Mouse (Mus musculus): ENCODE measurements around the gene Ptprm.
"Not testable (repeated sequence)": the region's sequence is repeated elsewhere in the genome, so short reads cannot be mapped to it uniquely, and the experiment has no call there.

Ptprm gene

DNA sequence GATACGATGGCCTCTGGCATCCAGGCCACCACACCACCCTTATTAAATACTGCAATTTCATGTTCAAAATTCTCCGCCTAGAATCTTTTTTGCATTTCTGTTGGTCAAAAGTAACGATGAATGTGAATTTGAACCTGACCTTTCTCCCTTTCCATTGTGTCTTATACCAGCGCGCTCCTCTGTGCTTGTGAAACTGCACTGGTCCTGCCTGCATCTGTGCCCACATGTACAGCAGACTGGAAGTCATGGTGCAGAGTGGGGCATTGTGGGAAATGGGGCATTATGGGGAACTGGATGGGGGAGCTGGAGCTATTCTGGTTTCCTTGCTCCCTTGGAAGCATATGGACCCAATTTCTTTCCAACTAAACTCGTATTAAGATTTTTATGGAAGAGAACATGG, 462.3 kb downstream of the Ptprm start:
- intact Hi-C loops (cut with DNase I): no loop called here

- intact Hi-C loops (cut with DNase I): no loop called here
Measured at GRCm38 (mm10) chr17:66891067-66891862, 463.0 kb downstream of the Ptprm start.

DNA sequence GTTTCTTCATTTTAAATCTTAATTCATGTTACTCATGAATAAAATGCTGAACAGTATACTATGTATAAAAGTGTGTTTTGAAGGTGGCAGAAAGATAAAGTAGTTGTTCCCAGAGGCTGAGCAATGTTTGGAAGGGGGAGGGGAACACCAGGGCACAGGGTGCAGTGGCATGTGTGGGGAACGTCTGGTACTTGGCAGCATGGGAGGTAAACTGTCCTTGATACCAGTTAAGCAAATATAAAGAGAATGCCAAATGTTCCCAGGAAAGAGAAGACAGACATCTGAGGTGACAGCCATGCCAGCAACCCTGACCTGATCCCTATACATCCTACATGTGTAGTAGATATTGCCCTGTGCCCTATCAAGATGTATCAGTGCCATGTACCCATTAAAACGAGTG, 472.0 kb downstream of the Ptprm start:
- intact Hi-C loops (cut with DNase I): no loop called here

DNA sequence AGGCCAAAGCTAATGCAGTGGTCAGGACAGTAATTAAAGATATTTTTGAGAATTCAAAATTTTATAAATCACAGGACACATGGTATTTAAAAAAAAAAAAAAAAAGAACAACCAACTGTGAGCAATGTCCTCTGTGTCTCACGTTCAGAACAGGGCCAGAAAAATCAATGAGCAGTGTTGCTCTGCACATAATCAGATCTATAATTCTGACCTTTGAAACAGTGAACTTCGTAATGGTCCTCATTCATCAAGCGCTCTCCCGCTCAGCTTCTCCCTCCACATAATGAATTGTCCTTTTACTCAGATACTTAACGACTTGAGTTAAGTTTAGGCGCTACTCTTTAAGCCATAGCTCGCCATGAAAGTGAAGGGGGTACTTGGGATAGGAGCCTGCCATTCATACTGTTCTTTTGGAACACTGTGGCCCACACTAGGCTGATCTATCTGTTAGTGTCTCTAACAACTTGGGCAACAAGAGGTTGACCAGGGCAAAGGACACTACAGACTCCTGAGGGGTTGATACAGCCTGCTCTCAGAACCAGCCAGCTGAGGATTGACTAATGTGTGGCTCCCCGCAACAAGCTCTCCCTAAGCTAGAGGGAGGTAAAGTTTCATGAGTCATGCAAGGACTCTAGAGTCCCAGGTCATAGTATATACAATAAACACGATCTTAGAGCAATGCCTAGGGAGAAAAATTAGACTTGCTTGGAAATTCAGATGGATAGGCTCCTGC, 473.1 kb downstream of the Ptprm start:
- intact Hi-C loops (cut with DNase I): no loop called here

DNA sequence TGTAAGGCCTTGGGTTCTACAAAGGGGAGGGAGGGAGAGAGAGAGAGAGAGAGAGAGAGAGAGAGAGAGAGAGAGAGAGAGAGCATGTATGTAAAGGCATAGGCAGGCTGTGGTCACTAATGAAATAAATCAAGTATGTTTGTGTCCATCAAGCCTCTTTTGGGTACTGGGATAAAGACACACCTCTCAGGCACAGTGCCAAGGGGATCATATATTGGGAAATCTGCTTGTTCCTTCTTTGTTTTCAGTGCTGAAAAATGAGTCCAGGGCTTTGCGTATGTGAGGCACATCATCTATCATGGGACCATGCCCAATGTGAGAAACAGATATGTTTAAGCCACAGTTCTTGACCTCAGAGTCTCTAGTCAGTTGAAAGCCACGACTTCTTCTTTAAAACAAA, 475.1 kb downstream of the Ptprm start:
- intact Hi-C loops (cut with DNase I): no loop called here

GRCm38 (mm10) chr17:66877582-66877981, 476.7 kb downstream of the Ptprm start:
- intact Hi-C loops (cut with DNase I): no loop called here

DNA sequence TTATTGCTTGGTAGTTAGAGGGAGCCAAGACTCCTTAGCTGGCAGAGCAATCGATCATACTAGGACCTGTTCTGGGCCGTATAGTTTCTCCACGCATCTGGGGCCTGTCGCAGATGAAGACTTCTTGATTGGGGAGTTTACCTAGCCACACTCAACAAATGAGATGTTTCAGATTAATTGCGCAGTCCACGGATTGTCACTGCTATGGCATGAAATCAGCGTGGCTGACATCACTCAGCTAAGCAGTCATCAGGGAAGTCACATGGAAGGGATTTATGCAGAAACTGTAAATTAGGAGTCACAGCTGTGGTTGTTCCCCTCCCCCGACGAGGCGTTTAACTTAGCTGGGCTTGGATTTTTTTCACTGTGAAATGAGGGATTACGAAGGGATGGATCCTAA, 479.4 kb downstream of the Ptprm start:
- intact Hi-C loops (cut with DNase I): no loop called here

DNA sequence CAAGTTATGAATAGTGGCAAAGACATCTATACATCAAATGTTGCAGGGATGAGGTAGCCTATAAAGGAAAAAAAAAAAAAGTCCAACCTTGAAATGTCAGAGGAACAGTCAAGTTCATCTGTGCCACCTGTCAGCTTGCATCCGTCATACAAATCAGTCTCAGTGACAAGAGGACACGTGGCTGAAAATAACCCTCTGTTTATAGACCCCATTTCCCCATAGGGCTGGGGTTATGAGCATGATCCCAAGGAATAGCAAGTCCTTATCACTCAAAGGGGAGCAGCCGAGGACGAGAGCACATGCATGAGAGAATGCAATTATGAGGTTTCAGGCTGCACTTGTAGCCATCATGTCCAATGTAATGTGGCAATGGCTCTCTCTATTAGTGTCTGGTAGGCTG, 482.9 kb downstream of the Ptprm start:
- intact Hi-C loops (cut with DNase I): no loop called here

DNA sequence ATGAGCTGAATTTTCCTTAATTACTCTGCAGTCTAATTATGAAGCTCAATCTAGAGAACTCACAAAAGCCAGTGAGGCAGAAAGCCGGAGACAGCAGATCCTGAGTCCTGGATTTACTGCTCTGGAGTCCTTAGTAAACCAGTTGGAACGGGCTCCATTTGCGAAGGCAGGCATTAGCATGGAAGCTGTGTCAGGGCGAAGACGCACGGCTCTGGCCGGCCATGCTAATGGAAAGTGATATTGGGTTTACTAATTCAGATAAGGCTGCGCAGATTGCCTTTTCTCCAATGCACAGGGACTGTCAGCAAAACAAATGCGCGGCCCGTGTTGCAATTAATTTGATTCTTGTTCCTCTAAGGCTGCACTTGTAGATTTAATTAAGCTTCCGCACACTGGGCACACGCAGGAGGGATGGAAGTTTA, 484.7 kb downstream of the Ptprm start:
- intact Hi-C loops (cut with DNase I): no loop called here

- intact Hi-C loops (cut with DNase I): no loop called here
Measured at GRCm38 (mm10) chr17:66864441-66864840, 489.8 kb downstream of the Ptprm start.

DNA sequence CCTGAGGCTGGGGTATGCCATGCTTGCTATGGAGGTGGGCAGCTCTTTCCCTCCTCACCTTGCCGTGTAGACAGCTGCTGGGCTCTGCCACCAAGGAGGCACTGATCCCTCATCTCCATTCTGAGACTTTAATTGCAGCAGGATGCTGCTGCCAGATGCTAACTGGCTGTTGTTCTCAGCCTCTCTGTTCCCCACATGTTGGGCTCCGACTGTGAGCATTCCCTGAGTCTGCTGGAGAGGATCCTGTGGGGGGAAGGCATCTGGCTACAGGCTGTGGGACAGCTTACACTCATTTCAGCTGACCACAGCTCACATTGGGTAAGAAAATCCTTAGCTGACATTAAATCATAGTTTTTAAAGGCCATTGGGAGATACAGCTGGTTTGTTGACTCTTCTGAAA, 492.7 kb downstream of the Ptprm start:
- intact Hi-C loops (cut with DNase I): no loop called here

DNA sequence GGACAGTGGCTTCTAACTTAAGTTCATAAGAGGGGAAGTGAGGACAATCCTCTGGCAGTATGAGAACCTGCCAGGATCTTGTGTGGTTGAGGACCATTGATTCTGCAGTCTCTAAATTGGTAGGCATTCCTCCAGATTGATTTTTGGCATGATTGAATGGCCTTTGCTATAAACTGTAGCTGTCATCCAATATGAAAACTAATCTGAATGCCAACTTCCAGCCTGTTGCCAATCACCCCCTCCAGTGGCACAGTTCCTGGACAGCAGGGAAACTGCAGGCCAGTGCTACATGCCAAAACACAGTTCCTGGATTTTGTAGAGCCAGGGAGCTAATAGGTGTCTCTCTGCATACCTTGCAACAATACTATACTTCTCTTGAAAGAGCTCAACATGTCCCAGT, 495.5 kb downstream of the Ptprm start:
- intact Hi-C loops (cut with DNase I): no loop called here

DNA sequence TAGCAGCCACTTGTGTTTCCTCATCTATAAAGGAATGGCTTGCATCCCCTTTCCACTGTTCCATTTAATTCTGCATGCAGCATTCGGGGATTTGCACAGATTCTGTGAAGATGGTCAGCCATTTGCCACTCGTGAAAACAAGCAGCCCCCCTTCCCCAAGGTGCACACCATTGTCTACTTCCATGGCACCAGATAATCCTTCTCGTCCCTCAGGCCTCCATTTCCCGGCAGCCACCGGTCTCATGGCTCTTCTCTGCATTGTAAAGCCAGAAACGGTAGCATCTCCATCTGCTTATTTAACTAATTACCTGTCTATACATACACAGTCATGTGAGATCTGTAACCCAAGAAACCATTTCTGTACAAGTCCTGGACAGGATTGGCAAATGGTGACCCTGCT, 501.8 kb downstream of the Ptprm start:
- intact Hi-C loops (cut with DNase I): no loop called here

- intact Hi-C loops (cut with DNase I): not testable (repeated sequence)
Measured at GRCm38 (mm10) chr17:66847011-66847410, 507.2 kb downstream of the Ptprm start.

DNA sequence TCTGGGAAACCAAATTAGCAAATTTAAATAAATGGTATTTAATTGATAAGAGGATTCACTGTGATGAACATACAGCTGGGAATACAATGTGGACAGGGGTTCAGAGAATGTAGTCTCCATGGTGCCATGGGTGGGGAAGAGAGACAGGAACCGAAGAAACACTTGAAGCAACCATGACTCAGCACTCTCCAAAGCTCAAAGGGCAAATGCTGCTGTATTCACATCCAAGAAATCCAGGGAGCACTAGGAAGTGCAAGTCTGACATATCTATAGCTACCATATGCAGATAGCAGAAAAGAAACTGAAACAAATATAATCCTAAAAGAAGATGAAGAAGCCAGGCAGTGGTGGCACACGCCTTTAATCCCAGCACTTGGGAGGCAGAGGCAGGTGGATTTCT, 531.9 kb downstream of the Ptprm start:
- intact Hi-C loops (cut with DNase I): no loop called here

DNA sequence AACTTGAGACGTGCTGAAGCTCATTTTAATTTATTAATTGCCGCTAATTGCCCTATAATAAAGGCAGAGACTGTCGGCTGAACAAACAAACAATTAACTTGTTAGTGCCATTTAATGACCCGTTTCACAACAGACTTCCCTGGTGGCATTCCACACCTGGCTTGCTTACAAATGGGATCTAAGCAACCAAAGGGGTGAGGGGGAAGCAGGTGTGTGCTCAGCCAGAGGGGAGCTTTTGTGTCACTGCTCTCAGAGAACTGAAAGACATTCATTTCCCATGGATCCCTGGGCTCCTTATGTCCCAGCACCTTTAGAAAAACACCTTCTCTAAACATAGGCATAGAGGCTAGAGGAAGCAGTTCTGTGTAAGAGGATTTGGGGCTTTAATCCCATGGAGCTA, 536.9 kb downstream of the Ptprm start:
- intact Hi-C loops (cut with DNase I): no loop called here

GRCm38 (mm10) chr17:66815921-66816320, 538.3 kb downstream of the Ptprm start:
- intact Hi-C loops (cut with DNase I): no loop called here

DNA sequence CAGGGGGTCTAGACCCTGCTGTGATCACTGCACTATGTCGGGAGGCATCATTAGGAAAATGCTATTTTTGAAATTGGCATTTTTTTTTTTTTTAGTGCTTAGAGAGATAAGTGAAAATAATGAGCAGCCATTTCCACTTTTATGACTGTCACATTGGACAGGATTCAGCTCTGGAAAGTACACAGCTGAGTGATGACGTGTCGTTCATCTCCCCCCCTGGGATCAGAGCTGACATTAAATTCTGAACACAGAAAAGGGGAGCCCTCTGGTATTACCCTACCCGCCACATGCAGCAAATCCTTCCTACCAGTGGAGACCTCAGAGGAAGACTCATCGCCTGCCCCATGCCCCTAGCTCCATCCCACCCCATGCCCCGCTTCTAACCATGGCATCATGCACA, 540.5 kb downstream of the Ptprm start:
- intact Hi-C loops (cut with DNase I): no loop called here

DNA sequence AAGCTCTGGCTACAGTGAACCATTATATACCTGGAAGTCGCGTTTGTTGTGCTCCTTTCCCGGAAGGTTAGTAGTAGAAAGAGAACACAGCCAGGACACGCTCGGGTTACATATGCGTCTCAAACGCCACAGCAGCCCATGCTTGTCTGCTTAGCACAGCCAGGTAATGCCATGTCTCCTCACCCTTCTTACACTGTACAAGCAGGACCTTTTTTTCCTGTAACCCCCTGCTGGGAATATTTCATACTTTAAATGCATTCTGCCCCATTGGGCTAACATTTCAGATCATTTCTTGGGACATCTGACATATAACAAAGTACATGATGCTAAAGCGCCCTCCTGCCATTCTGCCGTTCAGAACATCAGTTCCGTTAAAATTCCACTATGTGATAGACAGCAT, 540.9 kb downstream of the Ptprm start:
- intact Hi-C loops (cut with DNase I): no loop called here

DNA sequence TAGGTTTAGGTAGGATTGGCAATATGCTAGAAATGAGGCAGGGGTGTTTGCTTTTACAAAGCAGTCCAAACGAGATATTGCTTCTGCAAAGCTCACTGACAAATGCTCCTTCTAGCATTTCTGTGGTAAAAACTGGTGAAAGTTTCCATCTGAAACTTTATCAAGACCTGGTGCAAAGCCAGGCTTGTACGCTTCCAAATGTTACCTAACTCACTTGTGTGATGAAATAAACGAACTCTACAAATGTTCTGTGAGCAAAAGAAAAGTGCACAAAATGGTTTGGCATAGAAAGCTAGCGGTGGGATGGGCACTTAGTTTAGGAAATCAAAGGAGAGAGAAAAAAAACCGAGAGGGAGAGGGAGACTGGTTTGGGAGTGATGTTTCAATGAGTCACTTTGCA, 544.5 kb downstream of the Ptprm start:
- intact Hi-C loops (cut with DNase I): no loop called here

- intact Hi-C loops (cut with DNase I): no loop called here
Measured at GRCm38 (mm10) chr17:66808186-66808585, 546.1 kb downstream of the Ptprm start.

- intact Hi-C loops (cut with DNase I): no loop called here
Measured at GRCm38 (mm10) chr17:66801831-66802687, 552.2 kb downstream of the Ptprm start.
